Mouse (Mus musculus) gastrocnemius, adult 18-20 months (tissue): Measurements from ENCODE around the gene Sox13. TPM values are rescaled to one million over a fixed set of nuclear protein-coding genes. Genes with fewer than 3 reads are reported as not detected.

ENCODE experiments used
- DNase-seq: peaks from one replicate; pipeline ENCODE4 v3.0.0; 2021; ENCODE audit warnings: low spot score
- total RNA-seq, 2 experiments: library from RNA; stranded (reverse); gene quantifications; 2 replicates each; pipeline ENCODE4 v1.2.3; 2021

The Sox13 gene
- total RNA-seq, 2 experiments from 2014 or later: 6.2 to 11.5 TPM

- DNase-seq: no peak
These were observed 8.4 kb upstream of the Sox13 start for GRCm38 (mm10) chr1:133432566-133432965.

- no peak for DNase-seq
These were observed 7.0 kb upstream of the Sox13 start for GRCm38 (mm10) chr1:133431133-133431532.

GRCm38 (mm10) chr1:133424547-133425140 is 467 bp upstream of the Sox13 start:
- DNase-seq: no peak

- DNase-seq: no peak
These were observed 1.0 kb downstream of the Sox13 start for GRCm38 (mm10) chr1:133423166-133423542.

GRCm38 (mm10) chr1:133422615-133423161 is 1.5 kb downstream of the Sox13 start:
- no peak for DNase-seq

DNA sequence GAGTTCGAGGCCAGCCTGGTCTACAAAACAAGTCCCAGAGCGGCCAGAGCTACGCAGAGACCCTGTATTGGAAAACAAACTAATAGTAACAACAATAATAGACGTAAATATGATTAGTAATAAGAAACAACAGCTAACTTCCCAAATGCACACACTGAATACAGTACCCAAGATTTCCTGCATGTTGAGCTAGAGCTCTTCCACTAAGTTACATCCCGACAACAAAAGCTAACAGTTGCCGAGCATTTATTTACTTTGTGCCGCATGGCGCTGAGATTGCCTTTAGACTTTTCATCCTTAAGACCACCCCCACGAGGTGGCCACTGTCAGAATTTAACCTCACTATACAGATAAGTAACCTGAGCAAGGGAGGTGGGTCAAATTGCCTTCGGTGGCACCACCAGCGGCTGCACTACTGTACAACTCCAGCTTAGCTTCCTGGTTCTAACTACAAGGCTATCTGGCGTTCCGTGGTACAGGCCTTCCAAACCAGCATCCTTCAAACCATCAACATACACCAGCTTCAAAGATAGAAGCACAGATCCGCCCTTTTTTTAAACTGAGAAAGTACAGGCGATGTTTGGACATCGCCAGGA is 2.1 kb downstream of the Sox13 start:
- DNase-seq: no peak

- DNase-seq: no peak
These were observed 3.1 kb downstream of the Sox13 start for GRCm38 (mm10) chr1:133421061-133421460.

GRCm38 (mm10) chr1:133420491-133420890 is 3.7 kb downstream of the Sox13 start:
- no peak for DNase-seq

GRCm38 (mm10) chr1:133419178-133419834 is 4.9 kb downstream of the Sox13 start:
- DNase-seq: no peak

- peak; percentile 55 for DNase-seq
These were observed 5.9 kb downstream of the Sox13 start for GRCm38 (mm10) chr1:133418164-133418800.

DNA sequence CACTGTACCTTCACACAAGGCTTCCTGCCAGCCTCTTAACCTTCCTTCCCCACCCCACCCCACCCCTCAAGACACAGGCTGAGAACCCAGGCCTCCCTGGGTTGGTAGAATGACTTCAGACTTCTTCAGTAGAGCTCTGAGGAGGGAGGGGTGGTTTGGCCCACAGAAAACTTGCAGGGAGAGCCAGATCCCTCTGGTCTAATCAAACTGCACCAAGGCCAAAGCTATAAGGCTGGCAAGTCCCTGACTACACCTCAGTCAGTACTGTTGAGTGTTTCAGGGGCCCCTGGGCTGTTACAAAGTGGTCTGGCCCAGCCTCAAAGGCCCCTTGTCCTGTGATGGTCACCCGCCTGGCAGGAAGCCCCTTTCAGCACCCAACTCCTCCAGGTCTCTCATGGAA is 6.6 kb downstream of the Sox13 start:
- no peak for DNase-seq

DNA sequence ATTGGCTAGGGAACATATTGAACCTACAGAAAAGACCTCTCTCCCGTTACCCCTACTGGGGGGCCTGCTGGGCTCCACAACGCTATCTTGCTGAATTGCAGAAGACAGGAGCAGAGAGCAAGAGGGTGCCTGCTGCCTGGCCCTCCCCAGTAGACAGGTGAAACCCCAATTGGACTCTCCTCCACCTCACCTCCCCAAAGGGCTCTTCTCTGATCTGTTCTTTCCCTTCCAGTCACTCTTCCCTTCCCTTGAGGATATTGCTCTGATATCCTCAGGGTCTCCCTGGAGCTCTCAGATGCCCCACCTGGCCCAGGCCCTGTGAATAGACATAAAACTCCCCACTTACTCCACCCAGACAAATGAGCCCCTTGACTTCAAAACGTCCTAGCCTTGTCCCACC is 7.1 kb downstream of the Sox13 start:
- DNase-seq: no peak

DNA sequence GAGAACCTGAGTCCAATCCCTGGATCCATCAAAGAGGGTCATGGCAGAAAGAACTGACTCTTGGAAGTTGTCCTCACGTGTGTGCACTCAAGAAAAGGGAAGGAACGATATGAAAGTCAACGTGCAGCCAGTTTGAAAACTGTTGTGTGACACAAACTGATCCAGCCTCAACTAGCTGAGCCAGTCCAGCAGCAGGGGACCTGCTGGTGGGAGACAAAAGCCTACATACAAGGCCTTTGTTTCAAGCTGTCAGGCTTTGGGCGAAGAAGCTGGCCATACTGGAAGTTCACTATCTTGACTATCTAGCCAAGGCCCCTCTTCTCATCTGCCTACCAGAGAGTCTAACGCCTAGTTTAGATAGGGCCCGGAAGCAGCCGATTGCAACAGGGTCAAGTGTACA is 7.7 kb downstream of the Sox13 start:
- DNase-seq: no peak

DNA sequence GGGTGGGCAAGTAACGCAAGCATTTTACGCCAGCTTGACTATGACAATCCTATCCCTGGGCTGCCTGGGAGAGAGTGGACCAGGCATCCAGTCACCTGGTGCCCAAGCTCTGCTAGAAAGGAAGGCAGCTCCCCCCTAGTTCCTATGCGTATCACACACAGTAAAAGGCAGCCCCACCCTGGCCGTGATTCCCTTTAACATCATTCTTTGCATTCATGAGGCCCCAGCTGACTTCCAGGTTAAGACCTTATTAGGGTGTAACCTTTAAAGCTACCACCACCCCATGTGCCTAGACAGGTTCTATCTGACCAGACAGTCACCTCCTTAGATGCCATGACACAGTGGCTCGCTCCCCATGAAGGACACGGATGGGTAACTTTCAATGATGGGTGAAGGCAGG is 8.7 kb downstream of the Sox13 start:
- no peak for DNase-seq

DNA sequence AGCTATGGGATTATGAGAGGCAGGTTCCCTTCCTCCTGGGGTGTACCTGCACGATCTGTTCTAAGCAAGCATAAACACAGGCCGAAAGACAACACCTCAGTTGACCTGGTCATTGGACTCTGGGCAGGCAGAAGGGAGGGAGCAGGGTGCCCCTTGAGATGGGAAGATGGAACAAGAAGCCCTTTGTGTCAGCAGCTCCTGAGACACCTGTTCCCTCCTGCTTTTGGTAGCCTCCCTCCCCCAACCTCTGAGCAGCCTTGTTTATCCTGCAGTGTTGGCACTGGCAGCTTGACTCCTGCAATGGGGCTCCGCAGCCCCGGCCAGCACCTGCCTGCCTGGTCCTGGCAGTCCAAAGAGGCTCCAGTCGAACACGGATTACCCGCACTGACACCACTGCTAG is 9.1 kb downstream of the Sox13 start:
- peak; percentile 58 for DNase-seq

- peak; percentile 86 for DNase-seq
These were observed 11.2 kb downstream of the Sox13 start for GRCm38 (mm10) chr1:133412941-133413340.

DNA sequence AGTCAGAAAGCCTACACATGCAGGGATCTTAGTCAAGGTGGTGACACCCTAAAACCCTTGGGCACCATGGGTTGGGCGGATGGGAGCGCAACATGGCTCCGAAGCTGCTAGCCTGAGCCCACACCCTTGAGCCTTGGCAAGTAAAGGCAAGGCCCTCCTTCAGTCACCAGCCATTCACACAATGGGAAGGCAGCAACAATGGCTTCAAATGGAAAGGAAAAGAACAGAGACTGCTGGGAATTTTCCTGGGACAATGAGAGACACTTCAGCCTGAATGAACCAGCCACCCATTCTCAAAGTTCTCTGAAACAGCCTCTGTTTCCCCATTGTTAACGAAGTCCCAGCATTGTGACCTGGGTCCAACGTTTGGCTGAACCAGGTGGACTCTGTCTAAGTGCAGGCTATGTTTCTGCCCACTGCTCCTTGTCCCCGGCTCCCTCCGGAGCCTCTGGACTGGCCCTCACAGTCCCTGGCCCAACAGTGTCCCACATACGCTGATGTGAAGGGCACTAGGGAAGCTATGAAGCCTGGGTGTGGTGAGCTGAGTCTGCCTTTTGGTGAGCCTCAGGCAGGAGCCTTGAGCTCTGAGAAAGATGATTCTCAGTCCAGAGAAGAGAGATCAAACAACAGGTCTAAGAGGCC is 12.6 kb downstream of the Sox13 start:
- DNase-seq: no peak

DNA sequence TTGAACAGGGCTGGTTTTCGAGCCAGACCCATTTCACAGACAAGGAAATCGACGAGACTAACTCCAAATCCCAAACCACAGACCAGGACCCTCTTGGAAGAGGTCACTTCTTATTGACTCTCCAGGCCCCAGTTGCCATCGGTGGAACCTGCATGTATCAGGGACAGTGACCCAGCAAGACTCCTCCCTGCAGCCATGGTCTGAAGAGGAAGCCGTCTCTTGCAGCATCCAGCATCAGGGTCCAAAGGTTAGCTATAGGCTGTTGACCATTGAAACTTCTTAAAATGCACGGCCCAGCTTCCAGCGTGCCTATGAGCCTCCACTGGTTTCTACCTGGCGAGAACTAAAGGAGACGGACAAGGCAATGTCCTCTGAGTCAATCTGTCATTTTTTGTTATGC is 14.4 kb downstream of the Sox13 start:
- DNase-seq: no peak

DNA sequence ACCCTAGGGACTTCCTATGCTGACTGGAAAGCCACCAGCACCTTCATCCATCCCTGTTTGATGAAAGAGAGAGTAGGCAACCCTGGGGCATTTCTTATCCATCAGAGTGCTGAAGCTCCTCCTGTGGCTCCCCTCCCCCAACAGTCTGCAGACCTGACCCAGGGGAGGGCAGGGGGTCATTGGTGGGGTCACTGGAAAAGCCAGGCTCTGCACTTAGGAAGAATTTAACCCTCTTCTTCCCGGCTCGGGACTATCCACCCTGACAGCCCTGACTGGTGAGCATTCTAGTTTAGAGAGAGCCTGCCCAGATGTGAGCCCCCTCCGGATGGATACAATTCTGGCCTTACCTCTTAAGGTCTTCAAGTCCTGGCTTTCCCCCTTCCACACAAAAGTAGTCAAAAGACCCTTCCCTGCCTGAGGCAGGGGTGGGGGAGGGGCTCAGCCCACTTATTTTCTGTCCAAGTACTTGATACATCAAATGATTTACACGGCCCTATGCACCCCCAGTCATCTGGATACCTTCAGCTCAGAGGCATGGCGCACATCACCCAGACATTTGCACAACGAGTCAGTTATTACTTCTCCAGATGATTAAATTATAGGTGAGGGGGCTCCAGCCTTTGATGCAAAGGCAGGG is 15.2 kb downstream of the Sox13 start:
- no peak for DNase-seq

DNA sequence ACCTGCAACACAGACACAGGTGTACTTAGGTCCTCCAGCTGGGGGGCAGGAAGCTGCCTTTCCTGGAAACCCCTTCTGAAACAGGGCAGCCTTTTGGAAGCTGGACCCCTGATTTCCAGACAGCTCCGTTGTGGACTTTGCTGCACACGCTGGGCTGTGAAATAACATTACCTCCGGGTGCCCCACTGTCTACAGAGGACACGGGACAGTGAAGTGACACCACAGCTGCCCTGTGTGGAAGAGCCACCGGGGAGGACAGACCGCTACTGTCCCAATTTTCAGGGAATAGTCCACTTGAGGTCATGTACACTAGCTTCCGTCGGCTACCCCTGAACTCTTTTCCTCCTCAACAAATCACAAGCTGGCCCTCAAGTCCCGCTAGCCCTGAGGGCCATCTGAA is 15.9 kb downstream of the Sox13 start:
- DNase-seq: no peak

DNA sequence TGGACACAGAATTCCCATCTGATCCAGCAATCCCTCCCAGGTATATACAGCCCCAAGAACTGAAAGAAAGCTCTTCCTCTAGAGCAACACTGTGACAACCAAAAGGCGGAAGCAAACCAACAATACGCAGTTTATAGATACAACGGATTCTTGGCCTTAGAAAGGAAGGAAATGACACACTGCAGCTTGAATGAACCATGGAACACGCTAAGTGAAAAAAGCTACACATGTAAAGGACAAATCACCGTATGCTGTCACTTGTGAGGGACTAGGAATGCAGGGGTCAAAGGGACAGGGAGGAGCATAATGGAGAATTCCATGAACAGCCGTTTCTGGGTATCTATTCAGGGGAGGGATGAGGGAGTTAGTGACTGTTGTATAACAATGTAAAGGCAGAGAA is 16.7 kb downstream of the Sox13 start:
- no peak for DNase-seq
